Mouse (Mus musculus): ENCODE data around the gene Mfsd6l. TPM values are rescaled to one million over a fixed set of nuclear protein-coding genes. Genes with fewer than 3 reads are reported as not detected.

The Mfsd6l gene
- polyA plus RNA-seq, 1 experiment, result 4.3 TPM

- DNase-seq, result no peak
- Histone ChIP-seq H3K4me3 (replicated peaks; ENCODE audit: extremely low read depth, low read depth, low read length) (no peak overlapping the region), H3K4me1 (ENCODE audit: control insufficient read depth, insufficient read depth, low read length) (peaks cover 2% of the 10 kb centered on the region; the same call in 1 of the 2 replicates)
- TF ChIP-seq POLR2A (IDR thresholded peaks at IDR 0.05; ENCODE audit: borderline replicate concordance, extremely low read depth, low read depth, low read length), result no peak
- peak; percentile 26; the same call in 1 of the 2 replicates for TF ChIP-seq CTCF (IDR thresholded peaks at IDR 0.05; ENCODE audit: insufficient read depth, low read length)
- WGBS, result 42% methylated on average over 16 of the region's 16 CpGs
Observed at GRCm38 (mm10) chr11:68531066-68531806, 24.8 kb upstream of the Mfsd6l start.

- Histone ChIP-seq H3K4me1 (ENCODE audit: control insufficient read depth, insufficient read depth, low read length) (peaks cover 2% of the 10 kb centered on the region; the same call in 1 of the 2 replicates), H3K4me3 (replicated peaks; ENCODE audit: extremely low read depth, low read depth, low read length) (no peak overlapping the region)
- 56% methylated on average over 11 of the region's 11 CpGs for WGBS
- no peak for DNase-seq
- no peak for TF ChIP-seq CTCF (IDR thresholded peaks at IDR 0.05; ENCODE audit: insufficient read depth, low read length)
- TF ChIP-seq POLR2A (IDR thresholded peaks at IDR 0.05; ENCODE audit: borderline replicate concordance, extremely low read depth, low read depth, low read length), result no peak
Observed at GRCm38 (mm10) chr11:68531941-68532535, 23.9 kb upstream of the Mfsd6l start.

GRCm38 (mm10) chr11:68532773-68533172 lies 23.2 kb upstream of the Mfsd6l start:
- no peak for DNase-seq
- no peak overlapping the region for H3K4me3 ChIP-seq (replicated peaks; ENCODE audit: extremely low read depth, low read depth, low read length)
- WGBS, result 49% methylated on average over 5 of the region's 5 CpGs
- no peak for TF ChIP-seq CTCF (IDR thresholded peaks at IDR 0.05; ENCODE audit: insufficient read depth, low read length)
- no peak for TF ChIP-seq POLR2A (IDR thresholded peaks at IDR 0.05; ENCODE audit: borderline replicate concordance, extremely low read depth, low read depth, low read length)
- H3K4me1 ChIP-seq (ENCODE audit: control insufficient read depth, insufficient read depth, low read length), result peaks cover 2% of the 10 kb centered on the region; the same call in 1 of the 2 replicates

GRCm38 (mm10) chr11:68533971-68534475 lies 22.0 kb upstream of the Mfsd6l start:
- peaks cover 2% of the 10 kb centered on the region; the same call in 1 of the 2 replicates for H3K4me1 ChIP-seq (ENCODE audit: control insufficient read depth, insufficient read depth, low read length)
- DNase-seq, result no peak
- H3K4me3 ChIP-seq (replicated peaks; ENCODE audit: extremely low read depth, low read depth, low read length), result no peak overlapping the region
- TF ChIP-seq CTCF (IDR thresholded peaks at IDR 0.05; ENCODE audit: insufficient read depth, low read length) (no peak), POLR2A (IDR thresholded peaks at IDR 0.05; ENCODE audit: borderline replicate concordance, extremely low read depth, low read depth, low read length) (no peak)
- 80% methylated on average over 6 of the region's 6 CpGs for WGBS

- WGBS, result 41% methylated on average over 4 of the region's 4 CpGs
- H3K4me1 ChIP-seq (ENCODE audit: control insufficient read depth, insufficient read depth, low read length), result peaks cover 2% of the 10 kb centered on the region; the same call in 1 of the 2 replicates
- no peak for DNase-seq
- TF ChIP-seq POLR2A (IDR thresholded peaks at IDR 0.05; ENCODE audit: borderline replicate concordance, extremely low read depth, low read depth, low read length), result no peak
- no peak overlapping the region for H3K4me3 ChIP-seq (replicated peaks; ENCODE audit: extremely low read depth, low read depth, low read length)
Observed at GRCm38 (mm10) chr11:68536026-68536425, 20.0 kb upstream of the Mfsd6l start.

GRCm38 (mm10) chr11:68536465-68536864 lies 19.5 kb upstream of the Mfsd6l start:
- peaks cover 2% of the 10 kb centered on the region; the same call in 1 of the 2 replicates for H3K4me1 ChIP-seq (ENCODE audit: control insufficient read depth, insufficient read depth, low read length)
- WGBS, result 38% methylated on average over 4 of the region's 4 CpGs
- no peak for TF ChIP-seq CTCF (IDR thresholded peaks at IDR 0.05; ENCODE audit: insufficient read depth, low read length)
- TF ChIP-seq POLR2A (IDR thresholded peaks at IDR 0.05; ENCODE audit: borderline replicate concordance, extremely low read depth, low read depth, low read length), result no peak
- DNase-seq, result no peak
- no peak overlapping the region for H3K4me3 ChIP-seq (replicated peaks; ENCODE audit: extremely low read depth, low read depth, low read length)

GRCm38 (mm10) chr11:68539621-68540020 lies 16.4 kb upstream of the Mfsd6l start:
- no peak for TF ChIP-seq POLR2A (IDR thresholded peaks at IDR 0.05; ENCODE audit: borderline replicate concordance, extremely low read depth, low read depth, low read length)
- TF ChIP-seq CTCF (IDR thresholded peaks at IDR 0.05; ENCODE audit: insufficient read depth, low read length), result no peak
- Histone ChIP-seq H3K4me3 (replicated peaks; ENCODE audit: extremely low read depth, low read depth, low read length) (no peak overlapping the region), H3K4me1 (ENCODE audit: control insufficient read depth, insufficient read depth, low read length) (no peaks in the 10 kb centered on the region)
- DNase-seq, result no peak
- WGBS, result 73% methylated on average over 5 of the region's 5 CpGs

GRCm38 (mm10) chr11:68544554-68544953 lies 11.4 kb upstream of the Mfsd6l start:
- TF ChIP-seq POLR2A (IDR thresholded peaks at IDR 0.05; ENCODE audit: borderline replicate concordance, extremely low read depth, low read depth, low read length) (no peak), CTCF (IDR thresholded peaks at IDR 0.05; ENCODE audit: insufficient read depth, low read length) (peak; percentile 51)
- WGBS, result 22% methylated on average over 8 of the region's 8 CpGs
- H3K4me3 ChIP-seq (replicated peaks; ENCODE audit: extremely low read depth, low read depth, low read length), result no peak overlapping the region
- no peaks in the 10 kb centered on the region for H3K4me1 ChIP-seq (ENCODE audit: control insufficient read depth, insufficient read depth, low read length)
- no peak for DNase-seq

GRCm38 (mm10) chr11:68545172-68545571 lies 10.8 kb upstream of the Mfsd6l start:
- 45% methylated on average over 7 of the region's 7 CpGs for WGBS

More at GRCm38 (mm10) chr11:68545172-68545571, 10.8 kb upstream of the Mfsd6l start:
- no peak for DNase-seq
- no peak overlapping the region for H3K4me3 ChIP-seq (replicated peaks; ENCODE audit: extremely low read depth, low read depth, low read length)
- no peaks in the 10 kb centered on the region for H3K4me1 ChIP-seq (ENCODE audit: control insufficient read depth, insufficient read depth, low read length)
- no peak for TF ChIP-seq POLR2A (IDR thresholded peaks at IDR 0.05; ENCODE audit: borderline replicate concordance, extremely low read depth, low read depth, low read length)
- no peak for TF ChIP-seq CTCF (IDR thresholded peaks at IDR 0.05; ENCODE audit: insufficient read depth, low read length)

All from lung, adult 2 months (tissue).